Mouse (Mus musculus) olfactory bulb, adult 2 months (tissue): ENCODE data around the gene Itgb5.

Source experiments
- CTCF ChIP-seq: fragments of 200-500 bp; IDR thresholded peaks from 2 replicates; pipeline ENCODE4 v1.5.1; 2012; ENCODE audit warnings: low read depth, mild to moderate bottlenecking, low read length, moderate library complexity; ENCODE audit not compliant: insufficient read depth
- POLR2A ChIP-seq: fragments of 200-500 bp; IDR thresholded peaks from 2 replicates; pipeline ENCODE4 v1.6.1; 2012; ENCODE audit warnings: mild to moderate bottlenecking, low read depth, low read length, moderate library complexity; ENCODE audit not compliant: insufficient read depth

- TF ChIP-seq POLR2A (no peak), CTCF (no peak)
Measured at GRCm38 (mm10) chr16:33832728-33833428, 3.4 kb downstream of the Itgb5 start.
